Mouse (Mus musculus): ENCODE results near the gene Ksr2.
"Not testable (repeated sequence)": the region's sequence is repeated elsewhere in the genome, so short reads cannot be mapped to it uniquely, and the experiment has no call there.

Gene Ksr2

DNA sequence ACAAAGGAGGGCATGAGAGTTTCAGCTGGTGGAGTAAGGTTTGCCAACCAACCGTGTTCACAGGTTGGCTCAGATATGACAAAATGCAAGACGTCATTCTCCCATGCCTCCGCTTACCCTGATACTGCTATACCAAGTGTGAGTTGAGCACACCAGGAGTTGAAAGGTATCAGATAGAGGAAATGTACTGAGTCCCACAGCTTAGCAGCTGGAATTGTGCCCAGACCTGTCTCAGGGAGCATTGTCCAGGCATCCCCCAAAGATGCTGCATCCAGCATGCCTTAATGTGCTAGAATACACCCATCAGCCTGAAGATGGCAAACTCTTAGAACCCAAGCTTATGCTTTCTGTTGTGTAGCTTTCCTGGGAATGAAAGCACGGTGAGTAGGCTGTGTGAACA, 206.5 kb downstream of the Ksr2 start:
- no peak for DNase-seq (ENCODE audit: low spot score)

DNA sequence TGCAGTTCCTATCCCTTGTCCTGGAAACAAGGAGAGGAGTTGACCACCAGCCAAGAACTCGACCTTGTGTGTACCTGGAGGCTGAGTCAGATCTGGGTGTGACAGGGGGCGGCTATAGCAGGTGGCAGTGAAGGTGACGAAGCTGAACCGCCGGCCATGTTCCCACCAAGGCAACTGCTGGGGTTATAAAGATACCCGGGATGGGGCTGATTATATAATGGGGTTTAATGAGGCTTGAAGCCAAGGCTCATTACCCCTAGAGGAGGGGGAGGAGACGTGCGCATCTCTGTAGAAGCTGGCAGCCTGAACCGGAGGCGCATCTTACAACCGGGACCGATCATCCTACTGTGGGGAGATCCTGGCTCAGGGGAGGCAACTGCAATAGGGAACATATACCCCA, 208.4 kb downstream of the Ksr2 start:
- no peak for DNase-seq (ENCODE audit: low spot score)

DNA sequence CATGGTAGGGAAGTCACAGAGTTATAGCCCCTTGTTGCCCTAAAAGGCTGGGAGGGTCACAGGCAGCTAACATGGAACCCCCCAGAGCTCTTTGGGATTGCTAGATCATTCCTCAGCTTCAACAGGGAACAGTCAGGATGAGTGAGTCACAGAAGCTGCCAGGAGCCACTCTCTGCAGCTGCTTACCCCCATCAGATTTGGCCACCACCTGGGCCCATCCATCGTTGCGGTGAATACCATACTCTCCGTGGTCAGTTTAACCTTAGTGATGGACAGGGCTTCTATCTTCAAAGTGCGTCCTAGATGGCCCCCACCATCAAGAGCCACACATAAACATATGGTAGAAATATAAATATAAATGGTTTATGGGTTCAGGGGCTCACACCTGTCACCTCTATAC, 209.4 kb downstream of the Ksr2 start:
- DNase-seq (ENCODE audit: low spot score), result not testable (repeated sequence)

DNA sequence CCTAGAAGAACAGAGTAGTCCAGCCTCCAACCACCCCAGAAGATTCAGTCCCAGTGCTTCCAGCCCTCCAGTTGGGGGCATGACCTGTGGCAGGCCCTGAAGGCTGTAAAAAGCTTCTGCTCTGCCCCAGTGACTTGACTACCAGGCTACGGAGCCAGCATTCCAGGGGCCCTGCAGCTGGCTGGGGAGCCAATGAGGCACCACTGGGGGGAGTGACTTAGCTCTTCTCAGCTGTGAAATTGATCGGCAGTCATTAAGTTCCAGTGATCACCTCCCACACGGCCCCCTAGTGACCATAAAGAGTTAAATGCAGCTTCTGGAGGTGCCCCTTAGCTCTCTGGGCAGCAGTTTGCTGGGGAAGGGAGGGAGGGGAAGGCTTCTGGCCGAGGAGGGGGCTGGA, 213.1 kb downstream of the Ksr2 start:
- no peak for DNase-seq (ENCODE audit: low spot score)

DNA sequence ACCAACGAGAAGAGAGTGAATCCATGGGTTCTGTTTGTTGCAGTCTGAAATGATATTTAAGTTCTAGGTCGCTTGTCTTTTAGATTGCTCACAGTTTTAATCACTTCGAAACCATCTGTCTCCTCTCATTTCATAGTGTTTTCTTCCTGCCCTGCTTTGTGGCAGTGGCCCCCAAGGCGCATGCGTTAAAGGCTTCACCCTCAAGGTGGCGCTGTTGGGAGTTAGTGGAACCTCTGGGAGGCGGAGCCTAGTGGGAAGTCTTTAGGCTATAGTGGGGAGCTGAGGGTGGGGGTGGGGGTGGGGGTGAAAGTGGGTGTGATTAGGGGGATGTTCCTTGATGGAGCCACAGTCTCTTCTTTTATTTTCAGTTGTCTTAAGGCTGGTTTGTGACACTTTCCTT, 214.6 kb downstream of the Ksr2 start:
- no peak for DNase-seq (ENCODE audit: low spot score)

DNA sequence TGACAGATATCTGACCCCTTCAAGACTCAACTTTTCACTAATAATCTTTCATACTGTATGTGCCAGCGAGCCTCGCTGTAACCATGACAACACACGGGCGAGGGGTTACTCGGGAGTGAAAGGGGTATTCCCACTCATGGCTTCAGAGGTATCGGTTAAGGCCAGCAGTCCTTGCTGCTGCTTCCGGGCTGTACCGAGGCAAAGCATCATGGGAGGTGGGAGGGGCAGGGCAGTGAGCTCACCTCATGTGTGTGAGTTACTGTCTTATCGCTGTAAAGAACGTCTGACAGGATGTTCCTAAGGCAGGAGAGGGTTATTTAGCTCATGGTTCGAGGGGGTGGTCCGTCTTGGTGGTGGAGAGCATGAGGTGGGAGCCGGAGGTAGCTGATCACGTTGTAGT, 215.8 kb downstream of the Ksr2 start:
- no peak for DNase-seq (ENCODE audit: low spot score)

DNA sequence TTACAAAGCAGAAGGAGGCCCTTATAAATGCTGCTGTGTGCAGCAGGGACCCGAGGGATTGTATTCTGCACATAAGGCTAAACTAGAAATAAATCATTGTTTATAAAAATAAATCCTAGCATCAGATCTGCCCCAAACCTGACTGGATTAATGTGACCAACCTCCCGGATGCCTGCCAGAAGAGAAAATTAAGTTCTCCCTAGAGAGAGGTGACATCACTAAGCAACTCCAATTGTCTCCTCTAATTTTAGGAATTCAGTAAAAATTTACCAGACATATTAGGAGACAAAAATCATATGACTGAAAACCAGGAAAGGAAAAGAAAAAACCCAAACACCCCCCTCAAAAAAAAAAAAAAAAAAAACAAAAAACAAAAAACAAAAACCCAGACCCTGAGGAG, 221.4 kb downstream of the Ksr2 start:
- DNase-seq (ENCODE audit: low spot score), result no peak

DNA sequence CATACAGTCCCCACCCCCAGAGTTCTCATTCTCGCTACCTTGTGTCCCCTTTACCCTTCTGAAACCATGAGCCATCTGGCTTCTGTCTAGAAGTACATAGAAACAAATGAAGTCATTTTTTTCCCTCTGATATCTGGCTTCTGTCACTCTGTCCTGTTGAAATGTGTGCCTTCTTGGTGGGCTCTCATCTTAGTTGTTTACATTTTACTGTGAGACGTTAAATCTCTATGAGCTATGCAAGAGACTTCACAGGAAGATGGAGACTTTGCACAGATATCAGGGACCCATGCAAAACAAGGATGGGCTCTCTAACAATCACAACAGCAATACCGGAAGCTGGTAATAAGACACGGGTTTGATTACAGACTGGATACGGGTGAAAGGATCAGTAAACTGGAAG, 222.0 kb downstream of the Ksr2 start:
- no peak for DNase-seq (ENCODE audit: low spot score)

DNA sequence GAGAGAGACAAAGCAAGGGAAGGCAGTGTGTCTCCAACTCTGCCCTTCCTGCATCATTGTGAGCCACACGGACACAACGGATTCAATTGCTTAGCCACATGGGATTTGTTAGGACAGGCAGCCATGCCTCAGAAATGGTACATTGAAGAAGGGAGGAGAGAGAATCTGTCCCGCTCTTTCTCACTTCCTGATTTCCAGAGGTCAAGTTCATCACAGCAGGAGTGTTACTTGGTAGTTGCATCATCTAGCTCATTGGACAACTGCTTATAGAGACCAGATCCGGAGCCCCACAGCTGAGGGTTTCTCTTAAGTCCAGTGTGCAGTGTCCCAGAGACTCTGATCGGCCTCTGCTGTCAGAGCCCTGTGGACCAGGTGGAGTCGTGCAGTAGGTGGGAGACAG, 227.8 kb downstream of the Ksr2 start:
- no peak for DNase-seq (ENCODE audit: low spot score)

DNA sequence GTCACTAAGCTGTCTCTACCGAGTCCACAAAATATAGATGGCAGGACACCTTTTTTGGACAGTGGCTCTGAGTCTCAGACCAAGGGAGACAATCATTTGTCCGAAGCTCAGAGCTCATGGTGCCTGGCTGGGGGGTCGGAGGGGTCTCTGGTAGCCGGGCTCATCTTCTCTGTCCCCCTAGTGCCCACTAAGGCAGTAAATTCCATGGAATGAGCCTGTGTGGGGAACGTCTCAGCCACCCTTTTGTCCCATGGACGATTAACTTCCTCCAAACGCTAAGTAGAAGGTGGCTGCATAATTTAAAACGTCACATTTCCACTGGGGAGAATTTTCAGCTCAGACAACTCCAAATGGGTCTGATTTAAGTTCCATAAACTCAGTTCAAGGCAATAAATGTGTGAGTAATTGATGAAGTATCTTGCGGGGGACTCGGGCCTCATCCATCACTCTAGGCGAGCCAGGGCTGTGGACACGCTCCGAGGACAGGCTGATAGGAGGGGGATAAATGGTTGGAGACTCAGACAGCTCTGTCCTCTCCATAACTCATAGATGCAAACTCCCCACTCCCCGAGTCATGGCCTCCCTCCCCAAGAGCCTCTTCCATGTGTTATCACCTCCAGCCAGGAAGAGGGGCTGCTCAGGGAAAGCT, 237.6 kb downstream of the Ksr2 start:
- no peak for DNase-seq (ENCODE audit: low spot score)

DNA sequence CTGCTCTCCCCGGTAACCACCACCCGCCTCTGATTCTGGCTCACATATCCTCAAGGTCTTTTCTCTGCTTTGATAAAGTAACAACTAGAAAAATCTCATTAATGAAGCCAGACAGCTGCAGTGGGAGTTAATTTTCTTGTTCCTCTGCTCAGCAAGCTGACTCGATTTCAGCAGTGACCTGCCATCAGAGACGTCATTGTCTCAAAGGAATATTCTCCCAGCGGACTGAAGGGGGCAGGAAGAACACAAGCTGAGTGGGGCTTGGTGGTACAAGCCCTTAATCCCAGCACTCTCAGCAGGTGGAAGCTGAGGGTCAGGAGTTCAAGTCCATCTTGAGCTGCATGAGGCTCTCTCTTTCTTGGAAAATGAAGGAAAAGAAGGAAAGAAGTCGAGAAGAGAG, 244.8 kb downstream of the Ksr2 start:
- DNase-seq (ENCODE audit: low spot score), result no peak

DNA sequence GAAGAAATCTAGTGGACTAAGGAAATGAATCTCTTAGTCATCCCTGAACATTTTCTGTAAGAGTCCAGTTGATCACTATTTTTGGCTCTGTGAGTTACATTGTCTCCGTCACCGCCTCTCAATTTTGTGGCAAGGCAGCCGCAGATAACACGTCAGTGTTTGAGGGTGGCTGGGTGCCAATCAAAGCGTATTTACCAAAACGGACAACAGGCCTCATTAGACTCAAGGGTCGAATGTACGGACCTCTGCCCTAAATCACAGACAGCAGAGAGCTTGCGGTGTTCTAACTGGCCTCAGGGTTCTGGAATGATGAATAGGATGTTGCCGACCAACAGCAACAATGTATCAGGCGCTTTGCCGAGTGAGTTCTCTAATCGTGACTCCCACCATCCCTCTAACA, 245.8 kb downstream of the Ksr2 start:
- DNase-seq (ENCODE audit: low spot score), result no peak

DNA sequence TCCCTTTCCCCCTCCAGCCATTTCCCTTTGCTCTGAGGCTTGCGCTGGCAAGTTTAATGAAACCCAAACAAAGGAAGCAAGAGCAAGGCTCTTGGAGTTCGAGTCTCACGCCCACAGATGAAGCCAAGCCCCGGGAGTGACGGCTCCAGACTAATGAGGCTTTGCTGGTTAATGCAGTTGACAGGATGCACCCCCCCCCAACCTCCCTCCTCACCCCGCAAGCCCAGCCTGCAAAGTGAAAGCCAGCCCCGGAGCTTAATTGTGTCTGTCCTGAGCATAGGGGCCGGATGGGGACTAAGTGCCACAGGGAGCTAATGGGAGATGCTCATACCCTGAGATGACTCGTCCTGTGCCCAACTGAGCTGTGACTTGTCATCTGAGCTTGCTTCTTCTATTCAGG, 251.4 kb downstream of the Ksr2 start:
- DNase-seq (ENCODE audit: low spot score), result no peak

DNA sequence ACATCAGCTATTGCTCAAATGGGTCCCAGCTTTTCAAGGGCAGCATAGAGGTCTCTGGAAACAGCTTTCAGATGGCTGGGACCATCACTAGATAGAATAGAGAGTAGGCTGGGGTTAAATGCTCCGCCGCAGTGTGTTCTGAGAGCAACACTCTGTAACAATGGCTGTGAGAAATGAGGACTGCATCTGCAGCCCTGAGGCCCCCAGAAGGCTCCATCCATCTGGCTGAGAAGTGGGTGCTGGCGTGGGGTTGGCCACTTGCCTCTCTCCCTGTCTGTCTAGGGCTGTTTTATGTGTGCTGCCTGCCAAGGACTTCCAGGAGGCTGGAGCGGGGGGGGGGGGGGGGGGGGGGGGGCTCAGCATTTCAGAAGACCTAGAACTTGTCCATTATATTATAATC, 253.5 kb downstream of the Ksr2 start:
- DNase-seq (ENCODE audit: low spot score), result no peak

DNA sequence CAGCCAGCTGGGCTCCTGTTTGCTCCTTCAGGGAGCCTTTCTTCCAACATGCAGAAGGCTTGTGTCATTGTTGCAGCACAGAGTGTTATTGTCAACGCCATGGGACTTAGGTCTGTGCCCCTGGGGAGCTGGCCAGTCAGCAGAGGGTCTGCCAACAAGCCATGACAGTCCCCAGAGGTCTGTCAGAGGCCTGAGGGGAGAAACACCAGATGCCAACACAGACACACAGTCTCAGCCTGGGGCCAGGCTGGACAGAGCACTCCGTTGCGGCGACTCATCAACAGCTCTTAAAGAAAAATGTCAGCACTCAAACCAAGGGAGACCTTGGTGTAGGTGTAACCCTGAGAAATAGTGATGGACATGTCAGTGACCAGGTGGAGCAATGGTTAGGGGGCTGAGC, 255.5 kb downstream of the Ksr2 start:
- no peak for DNase-seq (ENCODE audit: low spot score)

DNA sequence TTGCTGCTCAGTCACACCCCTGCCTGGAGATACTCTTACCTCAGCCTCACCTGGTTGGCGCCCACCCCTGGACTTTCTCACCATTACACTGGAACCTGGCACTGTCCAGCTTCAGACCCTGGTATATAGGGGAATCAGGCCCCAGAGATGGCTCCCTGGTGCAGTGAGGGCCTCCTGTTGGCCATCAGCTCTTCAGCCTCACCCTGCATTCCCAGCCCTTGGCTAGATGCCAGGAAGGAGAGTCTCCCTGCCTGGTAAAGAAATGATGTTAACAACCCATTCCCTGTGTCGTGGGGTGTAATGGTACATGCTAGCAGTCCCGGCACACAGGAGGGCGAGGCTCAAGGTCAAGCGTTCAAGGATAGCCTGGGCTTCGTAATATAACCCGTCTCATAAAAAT, 256.0 kb downstream of the Ksr2 start:
- DNase-seq (ENCODE audit: low spot score), result no peak

DNA sequence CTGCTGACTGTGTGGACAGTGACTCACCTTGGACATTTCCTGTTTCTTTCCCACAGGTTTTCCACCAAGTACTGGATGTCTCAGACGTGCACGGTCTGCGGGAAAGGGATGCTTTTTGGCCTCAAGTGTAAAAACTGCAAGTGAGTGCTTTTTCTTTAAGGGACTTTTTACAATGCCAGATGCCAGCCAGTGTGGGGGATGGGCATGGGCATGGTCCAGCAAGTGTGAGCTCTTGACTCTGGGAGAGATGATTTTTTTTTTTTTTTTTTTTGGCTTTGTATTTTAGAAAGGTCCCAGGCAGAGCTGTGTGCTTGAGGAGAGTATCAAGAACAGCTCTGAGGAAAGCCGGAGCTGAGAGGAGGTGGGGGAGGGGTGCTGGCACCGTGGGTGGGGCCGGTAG, 257.6 kb downstream of the Ksr2 start:
- DNase-seq (ENCODE audit: low spot score), result no peak

DNA sequence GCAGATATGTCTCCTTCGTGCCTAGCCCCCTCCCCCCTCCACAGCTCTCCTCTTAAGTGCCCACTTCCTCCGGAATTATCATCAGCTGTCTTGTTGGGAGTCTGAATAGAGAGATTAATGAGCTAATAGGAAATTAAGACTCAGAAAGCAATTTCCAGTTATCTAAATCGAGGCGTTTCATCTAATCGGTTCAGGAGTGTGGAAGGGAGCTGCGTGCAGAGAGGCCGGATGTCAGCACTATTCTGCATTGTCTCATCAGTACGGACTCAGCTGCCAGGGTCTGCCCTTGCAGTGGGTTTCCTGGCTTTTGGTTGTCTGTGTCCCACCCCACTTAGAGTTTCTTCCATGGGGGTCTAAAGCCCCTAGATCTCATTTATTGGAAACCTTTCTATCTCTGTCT, 262.0 kb downstream of the Ksr2 start:
- no peak for DNase-seq (ENCODE audit: low spot score)

DNA sequence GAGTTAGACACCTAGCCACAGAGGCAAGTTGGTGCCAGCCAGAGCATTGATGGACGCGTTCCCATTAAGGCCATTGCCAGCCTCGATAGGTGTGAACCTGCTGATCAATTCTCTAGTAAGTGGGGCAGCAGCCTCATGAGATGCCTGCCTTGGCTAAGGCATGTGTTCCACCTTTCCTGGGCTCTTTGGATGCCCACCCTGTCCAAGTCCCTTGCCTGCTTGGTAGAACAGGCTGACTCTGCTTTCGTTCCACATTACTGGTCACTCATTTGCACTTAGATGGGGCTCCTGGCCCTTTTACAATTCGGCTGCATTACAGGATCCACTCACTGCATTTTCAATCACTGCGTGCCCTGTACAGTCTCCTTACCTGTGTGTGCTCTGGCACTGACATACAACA, 263.4 kb downstream of the Ksr2 start:
- no peak for DNase-seq (ENCODE audit: low spot score)

DNA sequence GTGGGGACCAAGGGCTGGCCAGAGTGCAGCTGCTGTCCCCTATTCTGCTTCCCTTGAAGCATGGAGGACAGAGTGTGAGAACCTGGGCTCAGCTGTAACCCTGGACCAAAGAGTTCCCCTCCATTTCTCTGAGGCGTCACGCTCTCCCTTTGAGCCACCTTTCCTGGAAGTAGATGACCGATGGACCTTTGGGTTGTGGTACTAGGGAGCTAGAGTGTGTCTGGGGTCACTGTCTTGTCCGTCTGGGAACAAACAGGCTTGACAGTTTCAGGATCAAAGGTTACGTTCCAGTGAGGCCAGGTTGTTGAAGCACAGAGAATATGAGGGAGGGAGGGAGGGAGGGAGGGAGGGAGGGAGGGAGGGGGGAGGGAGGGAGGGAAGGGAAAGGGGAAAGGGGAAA, 264.6 kb downstream of the Ksr2 start:
- no peak for DNase-seq (ENCODE audit: low spot score)

DNA sequence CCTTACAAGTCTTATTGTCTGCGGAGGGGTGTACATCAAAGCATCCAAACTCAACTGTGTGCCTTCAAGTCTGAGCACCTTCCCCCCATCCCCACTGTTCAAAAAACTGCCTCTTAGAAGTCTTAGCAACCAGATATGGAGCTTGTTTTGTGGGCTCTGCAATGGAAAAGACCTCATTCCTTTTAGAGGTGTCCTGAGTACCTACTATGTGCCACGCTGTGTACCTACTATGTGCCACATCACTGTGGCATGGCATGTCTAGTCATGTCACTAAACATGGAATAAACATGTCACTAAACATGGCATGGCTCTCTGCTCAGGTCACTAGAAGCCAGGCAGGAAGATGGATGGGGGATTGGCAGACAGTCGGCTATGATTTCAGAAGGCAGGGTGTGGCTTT, 268.4 kb downstream of the Ksr2 start:
- no peak for DNase-seq (ENCODE audit: low spot score)

DNA sequence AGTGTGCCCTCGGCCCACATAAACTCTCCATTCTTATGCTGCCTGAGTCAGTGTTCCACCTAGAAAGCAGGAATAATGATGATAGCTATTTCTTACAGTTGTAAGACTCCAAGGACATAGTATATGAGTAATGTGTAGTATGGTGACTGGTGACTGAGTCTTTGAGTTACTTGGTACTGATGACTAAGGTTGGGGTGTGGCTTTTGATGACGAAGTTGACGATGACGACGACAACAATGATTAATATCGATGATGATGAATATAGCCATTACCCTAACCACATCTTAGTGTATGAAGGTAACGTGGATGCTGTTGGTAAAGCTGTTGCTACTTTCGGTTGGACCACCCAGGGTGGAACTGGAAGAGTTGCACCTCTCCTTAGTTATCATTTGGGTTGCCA, 270.7 kb downstream of the Ksr2 start:
- DNase-seq (ENCODE audit: low spot score), result no peak

DNA sequence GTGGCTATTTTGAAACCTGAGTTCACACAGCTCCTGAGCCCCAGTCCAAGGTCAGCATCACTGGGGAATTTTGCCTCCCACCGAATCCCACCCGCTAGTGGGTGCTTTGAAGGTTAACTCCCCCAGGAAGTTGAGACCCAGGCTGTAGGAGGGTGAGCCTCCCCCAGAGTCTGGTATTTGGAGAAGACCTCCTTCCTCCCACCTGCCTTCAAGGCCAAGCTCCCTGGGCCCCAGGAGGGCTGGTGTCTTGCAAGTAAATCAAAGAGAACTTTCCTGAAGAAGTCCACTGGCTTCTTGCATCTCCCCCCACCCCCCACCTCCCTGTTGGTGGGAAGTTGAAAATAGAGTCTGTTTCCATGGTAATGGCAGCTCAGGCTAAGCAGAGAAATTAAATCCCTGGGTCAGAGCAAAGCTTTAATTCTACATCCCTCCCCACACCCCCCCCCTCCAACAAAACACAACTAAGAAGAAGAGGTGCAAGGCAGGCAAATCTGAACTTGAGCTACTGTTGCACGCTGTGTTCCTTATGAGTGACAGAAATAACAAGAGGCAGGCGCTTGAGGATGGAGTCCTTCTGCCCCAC, 274.1 kb downstream of the Ksr2 start:
- DNase-seq (ENCODE audit: low spot score), result peak; percentile 70

DNA sequence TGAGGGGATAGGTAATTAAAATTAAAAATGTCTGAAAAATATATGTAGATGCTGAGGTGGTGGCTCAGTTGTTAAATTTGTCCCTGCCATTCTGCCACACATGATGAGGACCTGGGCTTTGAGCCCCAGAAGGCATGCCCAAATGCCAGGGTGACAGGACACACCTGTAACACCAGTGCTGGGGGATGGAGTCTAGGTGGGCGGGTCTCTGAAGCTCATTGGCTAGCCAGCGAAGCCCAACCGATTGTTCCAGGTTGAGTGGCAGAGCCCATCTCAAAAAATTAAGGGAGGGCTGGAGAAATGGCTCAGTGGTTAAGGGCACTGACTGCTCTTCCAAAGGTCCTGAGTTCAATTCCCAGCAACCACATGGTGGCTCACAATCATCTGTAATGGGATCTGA, 274.9 kb downstream of the Ksr2 start:
- DNase-seq (ENCODE audit: low spot score), result no peak

DNA sequence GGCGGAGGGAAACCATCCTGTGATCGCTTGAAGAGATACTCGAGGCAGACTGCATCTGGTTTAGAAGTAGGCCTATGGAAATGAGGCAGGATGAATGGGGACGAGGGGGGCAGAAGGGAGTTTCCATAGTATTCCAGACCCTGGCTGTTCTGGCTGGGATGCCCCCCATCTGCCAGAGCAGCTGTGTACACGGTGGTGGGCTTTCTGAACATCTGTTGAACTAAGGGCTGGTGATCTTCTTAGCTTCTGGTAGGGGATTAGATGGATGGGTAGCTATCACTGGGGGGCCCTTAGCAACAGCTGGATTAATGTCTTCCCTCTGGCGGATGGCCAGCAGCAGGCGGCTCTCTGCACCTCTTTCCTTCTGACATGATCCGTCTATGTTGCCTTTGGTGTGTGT, 276.0 kb downstream of the Ksr2 start:
- DNase-seq (ENCODE audit: low spot score), result no peak

Measured in ovary, adult 18-20 months (tissue).